Mouse (Mus musculus): ENCODE measurements at regions not wholly inside any gene's neighbourhood (a gene's known extent, or its start where the extent isn't known, plus 50 kb on each side); places are given as distances from the start of the nearest gene placed in this dataset.

DNA sequence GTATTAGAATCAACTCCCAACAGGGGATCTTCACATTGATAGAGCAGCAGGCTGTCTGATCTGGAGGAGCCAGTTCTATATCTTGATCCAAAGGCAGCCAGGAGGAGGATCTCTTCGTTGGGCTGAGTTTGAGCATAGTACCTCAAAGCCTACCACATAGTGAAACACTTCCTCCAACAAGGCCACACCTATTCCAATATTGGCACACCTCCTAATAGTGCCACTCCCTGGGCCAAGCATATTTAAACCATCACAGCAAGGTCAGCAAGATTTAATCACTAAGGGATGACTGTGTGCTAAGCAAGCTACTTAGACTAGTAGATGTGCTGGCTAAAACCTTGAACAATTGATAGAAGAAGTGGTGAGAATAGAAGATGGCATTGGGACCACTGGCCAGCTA lies 82.6 kb upstream of the Zfp827 start:
- no peak for TF ChIP-seq CTCF (IDR thresholded peaks at IDR 0.05; ENCODE audit: low read depth)
- ATAC-seq (no peak), DNase-seq (ENCODE audit: low spot score) (no peak)
- Histone ChIP-seq H3K36me3 (ENCODE audit: insufficient read depth, low read length) (no peaks in the 10 kb centered on the region), H3K27me3 (ENCODE audit: insufficient read depth, low read length) (no peaks in the 10 kb centered on the region), H3K27ac (no peak overlapping the region), H3K4me2 (ENCODE audit: low read depth, low read length) (no peak overlapping the region), H3K9ac (replicated peaks; ENCODE audit: low read length) (no peak overlapping the region), H3K4me3 (ENCODE audit: low read length) (no peak overlapping the region), H3K4me1 (ENCODE audit: insufficient read depth, low read length) (no peaks in the 10 kb centered on the region), H3K9me3 (ENCODE audit: low read length) (no peaks in the 10 kb centered on the region)
- WGBS: 58% methylated on average over 1 of the region's 1 CpGs

DNA sequence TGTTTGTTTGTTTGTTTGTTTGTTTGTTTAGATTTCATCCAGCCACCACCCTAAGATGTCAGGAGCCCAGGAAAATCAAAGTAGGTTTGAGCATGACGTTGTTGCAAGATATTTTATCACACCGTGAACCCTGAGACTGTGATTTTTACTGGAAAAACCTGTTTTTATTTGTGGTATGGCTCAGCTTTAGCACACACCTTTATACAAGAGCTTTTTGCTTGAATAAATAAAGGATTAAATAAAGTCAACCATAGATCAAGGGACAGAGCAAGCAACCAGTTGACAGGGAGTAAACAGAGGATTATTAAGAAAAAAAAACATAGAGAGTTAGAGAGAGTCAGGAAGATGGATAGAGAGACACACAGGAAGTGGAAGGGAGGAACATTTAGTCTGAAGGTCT lies 82.2 kb upstream of the Zfp827 start:
- no peak overlapping the region for H3K9ac ChIP-seq (replicated peaks; ENCODE audit: low read length)
- H3K36me3 ChIP-seq (ENCODE audit: insufficient read depth, low read length): no peaks in the 10 kb centered on the region
- no peak overlapping the region for H3K4me3 ChIP-seq (ENCODE audit: low read length)
- no peak for TF ChIP-seq CTCF (IDR thresholded peaks at IDR 0.05; ENCODE audit: low read depth)
- WGBS: 92% methylated on average over 2 of the region's 2 CpGs
- no peaks in the 10 kb centered on the region for H3K27me3 ChIP-seq (ENCODE audit: insufficient read depth, low read length)
- H3K27ac ChIP-seq: no peak overlapping the region
- ATAC-seq (no peak), DNase-seq (ENCODE audit: low spot score) (no peak)
- no peaks in the 10 kb centered on the region for H3K9me3 ChIP-seq (ENCODE audit: low read length)
- H3K4me1 ChIP-seq (ENCODE audit: insufficient read depth, low read length): no peaks in the 10 kb centered on the region
- no peak overlapping the region for H3K4me2 ChIP-seq (ENCODE audit: low read depth, low read length)

DNA sequence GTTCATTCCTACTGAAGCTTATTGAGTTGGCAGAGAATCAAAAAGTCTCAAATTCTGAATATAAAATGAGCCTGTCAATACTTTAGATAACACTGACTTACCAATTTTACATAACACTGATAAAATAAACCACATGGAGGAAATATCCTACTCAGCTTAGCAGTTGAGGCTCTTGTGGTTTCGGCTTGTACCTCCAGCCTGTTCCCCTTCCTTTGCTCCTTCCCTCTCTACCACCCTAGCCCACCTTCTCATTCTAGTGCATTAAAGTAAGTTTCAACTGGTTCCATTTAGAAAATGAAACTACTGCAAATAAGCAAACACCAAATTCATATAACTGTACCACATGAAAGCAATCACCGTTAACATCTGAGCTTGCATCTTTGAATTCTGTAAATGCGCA lies 53.2 kb upstream of the Zfp827 start:
- Histone ChIP-seq H3K27me3 (ENCODE audit: insufficient read depth, low read length) (no peaks in the 10 kb centered on the region), H3K9me3 (ENCODE audit: low read length) (no peaks in the 10 kb centered on the region), H3K36me3 (ENCODE audit: insufficient read depth, low read length) (no peaks in the 10 kb centered on the region), H3K9ac (replicated peaks; ENCODE audit: low read length) (no peak overlapping the region), H3K4me1 (ENCODE audit: insufficient read depth, low read length) (no peaks in the 10 kb centered on the region), H3K4me3 (ENCODE audit: low read length) (no peak overlapping the region), H3K27ac (no peak overlapping the region), H3K4me2 (ENCODE audit: low read depth, low read length) (no peak overlapping the region)
- WGBS: 96% methylated on average over 3 of the region's 3 CpGs
- ATAC-seq (no peak), DNase-seq (ENCODE audit: low spot score) (no peak)
- TF ChIP-seq CTCF (IDR thresholded peaks at IDR 0.05; ENCODE audit: low read depth): no peak

All from hindbrain, postnatal 0 days (tissue).